Comparison of ENCODE assay signal across 24 mouse cellular contexts in genomic region chr2:128936256-128936655, GRCm38 (mm10).
"Had no signal": no experiment of that assay in that cellular context is flagged by ENCODE, and none has a peak within 500 bp of the region (broad histone marks: within the 10 kb centered on the region; RNA-seq: fewer than 3 reads in every experiment).

No protein-coding gene starts in this region.

- H3K9ac ChIP-seq: heart, embryonic 13.5 days; heart, embryonic 15.5 days; hindbrain, embryonic 13.5 days; hindbrain, embryonic 15.5 days; limb, embryonic 12.5 days; liver, embryonic 13.5 days had no signal

- ATAC-seq: hindbrain, postnatal 0 days; intestine, embryonic 16.5 days had no signal

- H3K27me3 ChIP-seq: heart, embryonic 13.5 days; heart, embryonic 15.5 days; hindbrain, embryonic 13.5 days; hindbrain, embryonic 15.5 days; limb, embryonic 12.5 days; liver, embryonic 13.5 days had no signal

- H3K27ac ChIP-seq: heart, embryonic 13.5 days; heart, embryonic 15.5 days; hindbrain, embryonic 13.5 days; hindbrain, embryonic 15.5 days; hindbrain, postnatal 0 days; layer of hippocampus, adult 2 months; left cerebral cortex, adult 2 months; limb, embryonic 10.5 days; limb, embryonic 12.5 days; liver, embryonic 13.5 days had no signal

- DNase-seq: gastrocnemius, postnatal 14 days; gastrocnemius, postnatal 36 days; heart, adult 18-20 months; heart, postnatal 14 days; heart, postnatal 36 days; kidney, adult 11 months; kidney, adult 2 months; kidney, adult 9 months; kidney, postnatal 10 days; kidney, postnatal 25 days; kidney, postnatal 4 days; liver; liver, embryonic 13.5 days had no signal

- H3K4me3 ChIP-seq: heart, embryonic 13.5 days; heart, embryonic 15.5 days; hindbrain, embryonic 13.5 days; hindbrain, embryonic 15.5 days; layer of hippocampus, adult 2 months; left cerebral cortex, adult 2 months; limb, embryonic 10.5 days; limb, embryonic 12.5 days; liver, embryonic 13.5 days had no signal

- H3K4me2 ChIP-seq: heart, embryonic 11.5 days; heart, embryonic 13.5 days; heart, embryonic 15.5 days; hindbrain, embryonic 13.5 days; hindbrain, embryonic 15.5 days; limb, embryonic 12.5 days; liver, embryonic 13.5 days had no signal

- H3K4me1 ChIP-seq: heart, embryonic 13.5 days; heart, embryonic 15.5 days; hindbrain, embryonic 13.5 days; hindbrain, embryonic 15.5 days; limb, embryonic 10.5 days; limb, embryonic 12.5 days; liver, embryonic 13.5 days had no signal

- H3K9me3 ChIP-seq: heart, embryonic 13.5 days; heart, embryonic 15.5 days; hindbrain, embryonic 13.5 days; hindbrain, embryonic 15.5 days; limb, embryonic 10.5 days; limb, embryonic 12.5 days; liver, embryonic 13.5 days had no signal
